22 mouse cellular contexts compared by ENCODE assay signal in the genomic region with DNA sequence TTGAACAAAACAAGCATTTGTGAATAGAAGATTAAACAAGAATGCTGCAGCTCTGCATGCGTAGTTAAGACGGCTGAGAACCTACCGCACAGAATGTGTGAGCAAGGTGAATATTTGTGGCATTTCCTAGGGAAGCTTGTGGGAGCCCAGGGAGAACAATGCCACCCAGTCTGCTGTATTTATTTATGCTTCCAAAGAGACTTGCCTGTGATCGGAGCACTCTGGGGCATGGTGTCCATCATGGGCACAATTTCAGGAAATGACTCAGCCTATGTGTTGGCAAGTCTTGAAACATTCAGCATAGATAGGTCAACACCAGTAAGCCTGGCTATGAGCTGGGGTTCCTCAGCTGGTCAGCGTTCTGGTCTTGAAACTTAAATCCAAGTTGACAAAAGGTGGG.
DNase-seq lines count a peak whose midpoint lies in the region; ATAC-seq lines count a peak whose summit lies in the region.
"Had no signal": no experiment of that assay in that cellular context is flagged by ENCODE, and none has a peak within 500 bp of the region (broad histone marks: within the 10 kb centered on the region; RNA-seq: fewer than 3 reads in every experiment).

No protein-coding gene starts in this region.

- intact Hi-C loops in heart, postnatal 36 days (cut with DNase I) = no loop called here

- no peak overlapping the region for H3K9ac ChIP-seq in hindbrain, embryonic 14.5 days
- H3K9ac ChIP-seq: embryonic facial prominence, embryonic 13.5 days; forebrain, postnatal 0 days; hindbrain, embryonic 12.5 days; lung, embryonic 15.5 days; stomach, embryonic 15.5 days had no signal

- H3K9me3 ChIP-seq in hindbrain, embryonic 14.5 days (ENCODE audit: control insufficient read depth, low read length) = no peaks in the 10 kb centered on the region
- H3K9me3 ChIP-seq: embryonic facial prominence, embryonic 13.5 days; limb, embryonic 10.5 days; lung, embryonic 15.5 days; stomach, embryonic 15.5 days had no signal

- WGBS in hindbrain, embryonic 14.5 days = 62% methylated on average over 5 of the region's 5 CpGs

- H3K4me1 ChIP-seq in hindbrain, embryonic 14.5 days (replicated peaks; ENCODE audit: control insufficient read depth, insufficient read depth, low read length) = 0 out of 2 replicates have a peak, but pooled peaks cover 9% of the 10 kb centered on the region

- no peaks in the 10 kb centered on the region for H3K36me3 ChIP-seq in hindbrain, embryonic 14.5 days (replicated peaks; ENCODE audit: control insufficient read depth, insufficient read depth)
- H3K36me3 ChIP-seq: embryonic facial prominence, embryonic 13.5 days; hindbrain, embryonic 12.5 days; lung, embryonic 15.5 days; stomach, embryonic 15.5 days had no signal

- DNase-seq in heart, adult 18-20 months = peak; percentile 19 to 33
- no peak for DNase-seq in heart, postnatal 36 days
- DNase-seq in MN1 (ENCODE audit: low spot score) = peak; percentile 35
- DNase-seq in brain, adult 2 months (ENCODE audit: low read depth, low spot score) = peak; percentile 19
- peak; percentile 49 for DNase-seq in lung, postnatal 36 days
- no peak for DNase-seq in cerebellum, postnatal 4 days (ENCODE audit: low spot score in 2 of 2)
- no peak for DNase-seq in hindbrain, embryonic 14.5 days (ENCODE audit: low spot score)
- DNase-seq in right cerebral cortex, postnatal 10 days (ENCODE audit: low spot score in 2 of 2) = no peak
- DNase-seq: cerebellum, adult 11-12 months; cerebellum, postnatal 36 days; forebrain, postnatal 0 days; gastrocnemius, postnatal 10 days; layer of hippocampus, postnatal 36 days had no signal

- ATAC-seq in hindbrain, embryonic 14.5 days (ENCODE audit: low FRiP score) = no peak
- ATAC-seq: forebrain, postnatal 0 days; intestine, embryonic 16.5 days had no signal

- H3K27me3 ChIP-seq in hindbrain, embryonic 14.5 days (ENCODE audit: control insufficient read depth, insufficient read depth, low read length) = peaks cover 12% of the 10 kb centered on the region; the same call in 1 of the 2 replicates
- H3K27me3 ChIP-seq: lung, embryonic 15.5 days; stomach, embryonic 15.5 days had no signal

- H3K4me3 ChIP-seq in hindbrain, embryonic 14.5 days (replicated peaks; ENCODE audit: low read length) = no peak overlapping the region
- H3K4me3 ChIP-seq: embryonic facial prominence, embryonic 13.5 days; heart, adult 2 months; hindbrain, embryonic 12.5 days; limb, embryonic 10.5 days; lung, embryonic 15.5 days; stomach, embryonic 15.5 days had no signal

- no peak overlapping the region for H3K4me2 ChIP-seq in hindbrain, embryonic 14.5 days (replicated peaks)
- H3K4me2 ChIP-seq: embryonic facial prominence, embryonic 13.5 days; hindbrain, embryonic 12.5 days; liver, embryonic 11.5 days; lung, embryonic 15.5 days; midbrain, embryonic 11.5 days; stomach, embryonic 15.5 days had no signal

- H3K27ac ChIP-seq in hindbrain, embryonic 14.5 days = no peak overlapping the region
- H3K27ac ChIP-seq: embryonic facial prominence, embryonic 13.5 days; heart, adult 2 months; hindbrain, embryonic 12.5 days; limb, embryonic 10.5 days; lung, embryonic 15.5 days; stomach, embryonic 15.5 days had no signal

Comparison
In these comparisons a context has a peak if more than half of its experiments do, and no peak if none do; other contexts are left out.
1. DNase-seq: peak in heart, adult 18-20 months (2 of 2), MN1 (single experiment), brain, adult 2 months (single experiment) and lung, postnatal 36 days (single experiment); none in heart, postnatal 36 days (0 of 2), cerebellum, postnatal 4 days (0 of 2), hindbrain, embryonic 14.5 days (single experiment) and right cerebral cortex, postnatal 10 days (0 of 2).